Comparison of ENCODE assay signal across 10 mouse cellular contexts in genomic region chr19:16327401-16328073, GRCm38 (mm10).
DNase-seq lines count a peak whose midpoint lies in the region; ATAC-seq and TF ChIP-seq lines count a peak whose summit lies in the region.
"Had no signal": no experiment of that assay in that cellular context is flagged by ENCODE, and none has a peak within 500 bp of the region (broad histone marks: within the 10 kb centered on the region; RNA-seq: fewer than 3 reads in every experiment).

No protein-coding gene starts in this region.

- H3K4me2 ChIP-seq in heart, embryonic 12.5 days: no peak overlapping the region
- no peak overlapping the region for H3K4me2 ChIP-seq in lung, embryonic 14.5 days
- peak overlapping the region; percentile 21; the same call in 1 of the 2 replicates for H3K4me2 ChIP-seq in midbrain, embryonic 15.5 days
- H3K4me2 ChIP-seq: limb, embryonic 12.5 days had no signal

- H3K36me3 ChIP-seq in heart, embryonic 12.5 days: no peaks in the 10 kb centered on the region
- H3K36me3 ChIP-seq in lung, embryonic 14.5 days (ENCODE audit: insufficient read depth): no peaks in the 10 kb centered on the region
- H3K36me3 ChIP-seq in midbrain, embryonic 15.5 days (replicated peaks): no peaks in the 10 kb centered on the region
- H3K36me3 ChIP-seq: limb, embryonic 12.5 days had no signal

- H3K4me1 ChIP-seq in heart, embryonic 12.5 days (replicated peaks): peaks cover 44% of the 10 kb centered on the region
- H3K4me1 ChIP-seq in lung, embryonic 14.5 days (ENCODE audit: insufficient read depth): peaks cover 19% of the 10 kb centered on the region
- peaks cover 44% of the 10 kb centered on the region for H3K4me1 ChIP-seq in midbrain, embryonic 15.5 days

- no peak for ATAC-seq in heart, embryonic 12.5 days (ENCODE audit: insufficient number of reproducible peaks, low FRiP score)
- no peak for ATAC-seq in lung, embryonic 14.5 days (ENCODE audit: insufficient read depth)
- ATAC-seq in midbrain, embryonic 15.5 days (replicated peaks): peak; percentile 24

- intact Hi-C loops in heart, postnatal 36 days (cut with DNase I): loop anchor here (5.0 kb wide), 2 partner anchors 65 to 265 kb away; no protein-coding TSS in a partner anchor

- no peak overlapping the region for H3K9ac ChIP-seq in heart, embryonic 12.5 days
- no peak overlapping the region for H3K9ac ChIP-seq in lung, embryonic 14.5 days
- H3K9ac ChIP-seq in midbrain, embryonic 15.5 days: no peak overlapping the region
- H3K9ac ChIP-seq: limb, embryonic 12.5 days had no signal

- no peaks in the 10 kb centered on the region for H3K9me3 ChIP-seq in heart, embryonic 12.5 days (replicated peaks)
- H3K9me3 ChIP-seq in lung, embryonic 14.5 days (ENCODE audit: low read depth, low read length): no peaks in the 10 kb centered on the region
- no peaks in the 10 kb centered on the region for H3K9me3 ChIP-seq in midbrain, embryonic 15.5 days
- H3K9me3 ChIP-seq: limb, embryonic 12.5 days had no signal

- WGBS in heart, embryonic 12.5 days: 77% methylated on average over 10 of the region's 10 CpGs
- 61% methylated on average over 10 of the region's 10 CpGs for WGBS in lung, embryonic 14.5 days
- WGBS in midbrain, embryonic 15.5 days: 60% methylated on average over 10 of the region's 10 CpGs

- no peak for DNase-seq in heart, postnatal 36 days
- DNase-seq in lung, embryonic 14.5 days: peak; percentile 51
- no peak for DNase-seq in lung, postnatal 14 days
- peak; percentile 43 for DNase-seq in cerebellum, adult 9-11 months
- no peak for DNase-seq in spleen, postnatal 36 days (ENCODE audit: low spot score in 2 of 2)
- no peak for DNase-seq in kidney, adult 9 months

- no peak for TF ChIP-seq CTCF in lung, embryonic 14.5 days (IDR thresholded peaks at IDR 0.05; ENCODE audit: low read depth)

- peak overlapping the region; percentile 36 for H3K27ac ChIP-seq in heart, embryonic 12.5 days (ENCODE audit: poor library complexity, severe bottlenecking)
- H3K27ac ChIP-seq in lung, embryonic 14.5 days (ENCODE audit: low read depth): no peak overlapping the region; the same call in 1 of the 2 replicates
- peak overlapping the region; percentile 72 for H3K27ac ChIP-seq in midbrain, embryonic 15.5 days
- H3K27ac ChIP-seq: limb, embryonic 12.5 days had no signal

- no peak overlapping the region for H3K4me3 ChIP-seq in heart, embryonic 12.5 days
- no peak overlapping the region for H3K4me3 ChIP-seq in lung, embryonic 14.5 days (ENCODE audit: low read depth, low read length)
- H3K4me3 ChIP-seq in midbrain, embryonic 15.5 days: no peak overlapping the region
- H3K4me3 ChIP-seq: erythroblast, embryonic 14.5 days; limb, embryonic 12.5 days had no signal

- H3K27me3 ChIP-seq in heart, embryonic 12.5 days (replicated peaks): no peaks in the 10 kb centered on the region
- no peaks in the 10 kb centered on the region for H3K27me3 ChIP-seq in lung, embryonic 14.5 days (ENCODE audit: insufficient read depth, low read length)
- no peaks in the 10 kb centered on the region for H3K27me3 ChIP-seq in midbrain, embryonic 15.5 days (replicated peaks)
- H3K27me3 ChIP-seq: limb, embryonic 12.5 days had no signal

Comparison
In these comparisons a context has a peak if more than half of its experiments do, and no peak if none do; other contexts are left out.
1. DNase-seq: peak in lung, embryonic 14.5 days (single experiment) and cerebellum, adult 9-11 months (single experiment); none in heart, postnatal 36 days (0 of 2), lung, postnatal 14 days (single experiment), spleen, postnatal 36 days (0 of 2) and kidney, adult 9 months (single experiment).